Mouse (Mus musculus) ES-E14 (cell line): ENCODE data around the gene Cspg5.

Experiments used
- CHD2 ChIP-seq: IDR thresholded peaks from 2 replicates; pipeline ENCODE4 v1.6.1; 2014; ENCODE audit warnings: mild to moderate bottlenecking, low read depth, low read length, inconsistent platforms
- HCFC1 ChIP-seq: IDR thresholded peaks from 2 replicates; pipeline ENCODE4 v1.6.1; 2012; ENCODE audit warnings: low read length, inconsistent platforms, borderline replicate concordance; ENCODE audit not compliant: insufficient read depth
- ZNF384 ChIP-seq: IDR thresholded peaks from 2 replicates; pipeline ENCODE4 v1.6.1; 2012; ENCODE audit warnings: low read depth, low read length, inconsistent platforms

DNA sequence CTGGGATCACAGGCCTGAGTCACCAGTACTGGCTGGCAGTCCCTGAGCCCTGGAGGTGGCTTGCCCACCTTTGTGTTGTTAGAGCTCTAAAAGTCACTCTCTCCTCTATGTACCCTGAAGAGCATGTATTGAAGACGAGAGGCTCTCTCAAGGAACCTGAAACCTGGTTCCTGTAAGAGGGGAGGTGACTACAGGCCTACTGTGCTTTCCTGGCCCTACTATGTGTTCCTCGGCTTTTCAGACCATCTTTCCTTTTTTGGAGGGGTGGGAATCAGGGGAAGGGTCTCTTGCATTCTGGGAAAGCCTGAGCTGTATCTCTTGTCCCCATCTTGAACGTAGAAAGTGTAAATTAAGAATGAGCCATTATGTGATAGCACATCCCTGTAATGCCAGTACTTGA, 15.5 kb downstream of the Cspg5 start:
- no peak for TF ChIP-seq HCFC1
- no peak for TF ChIP-seq CHD2
- TF ChIP-seq ZNF384 = no peak
